In genomic region chr8:71593556-71594323, GRCm38 (mm10) we compare ENCODE assay signal across 11 mouse cellular contexts. TPM values are rescaled to one million over a fixed set of nuclear protein-coding genes. Genes with fewer than 3 reads are reported as not detected.
DNase-seq lines count a peak whose midpoint lies in the region; ATAC-seq lines count a peak whose summit lies in the region.
"Had no signal": no experiment of that assay in that cellular context is flagged by ENCODE, and none has a peak within 500 bp of the region (broad histone marks: within the 10 kb centered on the region; RNA-seq: fewer than 3 reads in every experiment).

No protein-coding gene starts in this region.

- ATAC-seq in forebrain, embryonic 16.5 days, result no peak
- ATAC-seq in megakaryocyte, adult 5-6 weeks (ENCODE audit: poor library complexity, severe bottlenecking), result no peak
- ATAC-seq in neural tube, embryonic 12.5 days (ENCODE audit: low FRiP score, low read depth), result no peak
- no peak for ATAC-seq in CD4-positive, CD25-positive, alpha-beta regulatory T cell, adult 4 months
- ATAC-seq: lung, postnatal 0 days had no signal

- peaks cover 15% of the 10 kb centered on the region for H3K27me3 ChIP-seq in forebrain, embryonic 10.5 days (ENCODE audit: poor library complexity, severe bottlenecking)
- no peaks in the 10 kb centered on the region for H3K27me3 ChIP-seq in forebrain, embryonic 16.5 days (replicated peaks; ENCODE audit: control insufficient read depth, insufficient read depth, low read length)
- no peaks in the 10 kb centered on the region for H3K27me3 ChIP-seq in megakaryocyte, embryonic 14.5 days (replicated peaks)
- 0 out of 2 replicates have a peak, but pooled peaks cover under 1% of the 10 kb centered on the region for H3K27me3 ChIP-seq in neural tube, embryonic 12.5 days (replicated peaks)

- H3K27ac ChIP-seq in forebrain, embryonic 10.5 days, result no peak overlapping the region
- H3K27ac ChIP-seq in forebrain, embryonic 16.5 days (ENCODE audit: low read length), result no peak overlapping the region
- no peak overlapping the region for H3K27ac ChIP-seq in neural tube, embryonic 12.5 days

- H3K4me3 ChIP-seq in forebrain, embryonic 10.5 days, result peak overlapping the region; percentile 80; the same call in 1 of the 2 replicates
- H3K4me3 ChIP-seq in forebrain, embryonic 16.5 days (replicated peaks; ENCODE audit: low read length), result no peak overlapping the region
- H3K4me3 ChIP-seq in megakaryocyte, embryonic 14.5 days (replicated peaks), result peak overlapping the region; percentile 99
- no peak overlapping the region for H3K4me3 ChIP-seq in neural tube, embryonic 12.5 days

- WGBS in forebrain, embryonic 10.5 days, result 93% methylated on average over 8 of the region's 8 CpGs
- WGBS in forebrain, embryonic 16.5 days, result 89% methylated on average over 8 of the region's 8 CpGs
- WGBS in neural tube, embryonic 12.5 days, result 95% methylated on average over 8 of the region's 8 CpGs

- DNase-seq in forebrain, embryonic 10.5 days (ENCODE audit: extremely low spot score, low spot score), result no peak
- DNase-seq in kidney, postnatal 25 days, result peak; percentile 34 to 48
- no peak for DNase-seq in embryo, embryonic 10 days (ENCODE audit: low spot score)
- DNase-seq: B cell, adult 2 months; cerebellum, adult 8-10 months had no signal

- peaks cover 49% of the 10 kb centered on the region for H3K4me1 ChIP-seq in forebrain, embryonic 10.5 days
- peaks cover 27% of the 10 kb centered on the region for H3K4me1 ChIP-seq in forebrain, embryonic 16.5 days (replicated peaks; ENCODE audit: control insufficient read depth, insufficient read depth, low read length)
- peaks cover 65% of the 10 kb centered on the region for H3K4me1 ChIP-seq in megakaryocyte, embryonic 14.5 days
- peaks cover 29% of the 10 kb centered on the region for H3K4me1 ChIP-seq in neural tube, embryonic 12.5 days

- H3K9ac ChIP-seq in forebrain, embryonic 16.5 days (replicated peaks; ENCODE audit: low read depth, low read length), result no peak overlapping the region
- no peak overlapping the region for H3K9ac ChIP-seq in neural tube, embryonic 12.5 days

- H3K9me3 ChIP-seq in forebrain, embryonic 10.5 days, result no peaks in the 10 kb centered on the region
- H3K9me3 ChIP-seq in forebrain, embryonic 16.5 days (ENCODE audit: control insufficient read depth, low read length), result no peaks in the 10 kb centered on the region
- H3K9me3 ChIP-seq in megakaryocyte, embryonic 14.5 days, result no peaks in the 10 kb centered on the region
- no peaks in the 10 kb centered on the region for H3K9me3 ChIP-seq in neural tube, embryonic 12.5 days

- H3K4me2 ChIP-seq in forebrain, embryonic 16.5 days (ENCODE audit: low read length), result no peak overlapping the region
- H3K4me2 ChIP-seq in neural tube, embryonic 12.5 days (replicated peaks), result peak overlapping the region; percentile 96

- H3K36me3 ChIP-seq in forebrain, embryonic 10.5 days (replicated peaks), result peaks cover 26% of the 10 kb centered on the region
- H3K36me3 ChIP-seq in forebrain, embryonic 16.5 days (ENCODE audit: control insufficient read depth, insufficient read depth), result no peaks in the 10 kb centered on the region
- H3K36me3 ChIP-seq in megakaryocyte, embryonic 14.5 days (replicated peaks; ENCODE audit: low read length), result peaks cover 50% of the 10 kb centered on the region
- peaks cover 4% of the 10 kb centered on the region; the same call in 1 of the 2 replicates for H3K36me3 ChIP-seq in neural tube, embryonic 12.5 days

RNA-seq across cellular contexts. Expression of gene Pgls, which starts 1.8 kb away (rescaled TPM):
- 262 and 266 TPM in 2 replicates for polyA plus RNA-seq in forebrain, embryonic 10.5 days (2016; fragmentation: Nextera tagmentation; extraction: Ambion mirVana)
- 167 and 189 TPM in 2 replicates for polyA plus RNA-seq in forebrain, embryonic 16.5 days (2015; fragmentation: Nextera tagmentation; extraction: Ambion mirVana)
- 330 and 634 TPM in 2 replicates for polyA plus RNA-seq in megakaryocyte, embryonic 14.5 days (2012; ENCODE audit: insufficient read depth, low replicate concordance)
- total RNA-seq in megakaryocyte, adult 5-6 weeks (2015), result 65.1 and 73.6 TPM in 2 replicates
- total RNA-seq in megakaryocyte, adult 5-6 weeks (2017), result 50.5 and 78.3 TPM in 2 replicates
- 198 and 217 TPM in 2 replicates for polyA plus RNA-seq in neural tube, embryonic 12.5 days (2016; fragmentation: Nextera tagmentation; extraction: Ambion mirVana)
- 10 to 100 TPM; 51.5 to 53.4 TPM for polyA plus RNA-seq in CD4-positive, CD25-positive, alpha-beta regulatory T cell, adult 4 months (2017; shearing (Covaris generic))

RNA-seq across cellular contexts. Expression of gene Fam129c, which starts 3.7 kb away (rescaled TPM):
- polyA plus RNA-seq in forebrain, embryonic 10.5 days (2016; fragmentation: Nextera tagmentation; extraction: Ambion mirVana), result 4.1 and 5.1 TPM in 2 replicates
- polyA plus RNA-seq in forebrain, embryonic 16.5 days (2015; fragmentation: Nextera tagmentation; extraction: Ambion mirVana), result 6.2 and 8.4 TPM in 2 replicates
- polyA plus RNA-seq in megakaryocyte, embryonic 14.5 days (2012; ENCODE audit: insufficient read depth, low replicate concordance), result 2.5 and 27.1 TPM in 2 replicates
- 4.6 and 4.8 TPM in 2 replicates for total RNA-seq in megakaryocyte, adult 5-6 weeks (2015)
- total RNA-seq in megakaryocyte, adult 5-6 weeks (2017), result 3.6 and 8.6 TPM in 2 replicates
- polyA plus RNA-seq in neural tube, embryonic 12.5 days (2016; fragmentation: Nextera tagmentation; extraction: Ambion mirVana), result 4.9 and 6.1 TPM in 2 replicates
- 1 to 10 TPM; 3.0 to 3.6 TPM for polyA plus RNA-seq in CD4-positive, CD25-positive, alpha-beta regulatory T cell, adult 4 months (2017; shearing (Covaris generic))

RNA-seq across cellular contexts. Expression of gene Colgalt1, which starts 17.1 kb away (rescaled TPM):
- 44.2 and 47.4 TPM in 2 replicates for polyA plus RNA-seq in forebrain, embryonic 10.5 days (2016; fragmentation: Nextera tagmentation; extraction: Ambion mirVana)
- 60.4 and 63.6 TPM in 2 replicates for polyA plus RNA-seq in forebrain, embryonic 16.5 days (2015; fragmentation: Nextera tagmentation; extraction: Ambion mirVana)
- 14.0 and 14.8 TPM in 2 replicates for polyA plus RNA-seq in megakaryocyte, embryonic 14.5 days (2012; ENCODE audit: insufficient read depth, low replicate concordance)
- 46.8 and 51.2 TPM in 2 replicates for total RNA-seq in megakaryocyte, adult 5-6 weeks (2015)
- 54.8 and 56.8 TPM in 2 replicates for total RNA-seq in megakaryocyte, adult 5-6 weeks (2017)
- polyA plus RNA-seq in neural tube, embryonic 12.5 days (2016; fragmentation: Nextera tagmentation; extraction: Ambion mirVana), result 60.9 and 67.2 TPM in 2 replicates
- polyA plus RNA-seq in CD4-positive, CD25-positive, alpha-beta regulatory T cell, adult 4 months (2017; shearing (Covaris generic)), result 10 to 100 TPM; 10.8 to 12.2 TPM

RNA-seq across cellular contexts. Expression of gene Slc27a1, which starts 25.1 kb away (rescaled TPM):
- 20.2 and 21.9 TPM in 2 replicates for polyA plus RNA-seq in forebrain, embryonic 10.5 days (2016; fragmentation: Nextera tagmentation; extraction: Ambion mirVana)
- polyA plus RNA-seq in forebrain, embryonic 16.5 days (2015; fragmentation: Nextera tagmentation; extraction: Ambion mirVana), result 74.6 and 75.9 TPM in 2 replicates
- 1.8 and 16.4 TPM in 2 replicates for polyA plus RNA-seq in megakaryocyte, embryonic 14.5 days (2012; ENCODE audit: insufficient read depth, low replicate concordance)
- 1.5 and 2.0 TPM in 2 replicates for total RNA-seq in megakaryocyte, adult 5-6 weeks (2015)
- total RNA-seq in megakaryocyte, adult 5-6 weeks (2017), result 2.8 and 3.9 TPM in 2 replicates
- 46.1 and 46.5 TPM in 2 replicates for polyA plus RNA-seq in neural tube, embryonic 12.5 days (2016; fragmentation: Nextera tagmentation; extraction: Ambion mirVana)
- polyA plus RNA-seq in CD4-positive, CD25-positive, alpha-beta regulatory T cell, adult 4 months (2017; shearing (Covaris generic)), result 10 to 100 TPM in 1 of 2 experiments, 1 to 10 TPM in 1; 3.4 to 13.6 TPM

RNA-seq across cellular contexts. Expression of gene Nxnl1, which starts 27.3 kb away (rescaled TPM):
- 0.09 TPM in 1 of 2 replicates, not detected in the other for polyA plus RNA-seq in forebrain, embryonic 10.5 days (2016; fragmentation: Nextera tagmentation; extraction: Ambion mirVana)
- polyA plus RNA-seq in forebrain, embryonic 16.5 days (2015; fragmentation: Nextera tagmentation; extraction: Ambion mirVana), result not detected in 2 replicates
- polyA plus RNA-seq in megakaryocyte, embryonic 14.5 days (2012; ENCODE audit: insufficient read depth, low replicate concordance), result not detected in 2 replicates
- total RNA-seq in megakaryocyte, adult 5-6 weeks (2015), result not detected in 2 replicates
- total RNA-seq in megakaryocyte, adult 5-6 weeks (2017), result 0.11 TPM in 1 of 2 replicates, not detected in the other
- polyA plus RNA-seq in neural tube, embryonic 12.5 days (2016; fragmentation: Nextera tagmentation; extraction: Ambion mirVana), result not detected in 2 replicates
- not detected for polyA plus RNA-seq in CD4-positive, CD25-positive, alpha-beta regulatory T cell, adult 4 months (2017; shearing (Covaris generic))

Comparison
In these comparisons a context has a peak if more than half of its experiments do, and no peak if none do; other contexts are left out.
1. H3K4me3 ChIP-seq: peak in forebrain, embryonic 10.5 days (single experiment) and megakaryocyte, embryonic 14.5 days (single experiment); none in forebrain, embryonic 16.5 days (single experiment) and neural tube, embryonic 12.5 days (single experiment).
2. DNase-seq: peak in kidney, postnatal 25 days (2 of 2); none in forebrain, embryonic 10.5 days (single experiment) and embryo, embryonic 10 days (single experiment).